Mouse (Mus musculus): ENCODE results near the gene Cd37. TPM values are rescaled to one million over a fixed set of nuclear protein-coding genes. Genes with fewer than 3 reads are reported as not detected.

The Cd37 gene
- polyA plus RNA-seq, 1 experiment from 2014 or later = 1.5 TPM

- no peak overlapping the region for H3K4me2 ChIP-seq (replicated peaks)
- H3K9ac ChIP-seq (replicated peaks) = no peak overlapping the region
- WGBS = 72% methylated on average over 5 of the region's 5 CpGs
- no peak overlapping the region for H3K27ac ChIP-seq
- H3K27me3 ChIP-seq = peaks cover 30% of the 10 kb centered on the region
- no peaks in the 10 kb centered on the region for H3K9me3 ChIP-seq
- no peak for ATAC-seq
- no peak overlapping the region for H3K4me3 ChIP-seq (replicated peaks)
- H3K4me1 ChIP-seq (replicated peaks) = peaks cover 32% of the 10 kb centered on the region
- 0 out of 2 replicates have a peak, but pooled peaks cover 1% of the 10 kb centered on the region for H3K36me3 ChIP-seq
These were observed 25.2 kb downstream of the Cd37 start for GRCm38 (mm10) chr7:45213708-45214107.

- Histone ChIP-seq H3K9ac (replicated peaks) (no peak overlapping the region), H3K27ac (no peak overlapping the region), H3K36me3 (no peaks in the 10 kb centered on the region), H3K4me3 (replicated peaks) (no peak overlapping the region), H3K4me2 (replicated peaks) (no peak overlapping the region), H3K9me3 (no peaks in the 10 kb centered on the region), H3K27me3 (peaks cover 33% of the 10 kb centered on the region), H3K4me1 (replicated peaks) (peaks cover 21% of the 10 kb centered on the region)
- 77% methylated on average over 7 of the region's 7 CpGs for WGBS
- no peak for ATAC-seq
These were observed 26.6 kb downstream of the Cd37 start for GRCm38 (mm10) chr7:45212356-45212755.

GRCm38 (mm10) chr7:45211851-45212251 lies 27.1 kb downstream of the Cd37 start, which contains the start of gene Dkkl1:
Gene Dkkl1 (minus strand): TSS chr7:45212147.
- no peaks in the 10 kb centered on the region for H3K36me3 ChIP-seq
- H3K9ac ChIP-seq (replicated peaks) = no peak within 1 kb of the TSS
- no peak within 1 kb of the TSS for H3K27ac ChIP-seq
- H3K4me2 ChIP-seq (replicated peaks) = peak within 1 kb of the TSS; percentile 29
- no peak for ATAC-seq
- no peaks in the 10 kb centered on the region for H3K9me3 ChIP-seq
- no peak within 1 kb of the TSS for H3K4me3 ChIP-seq (replicated peaks)
- H3K4me1 ChIP-seq (replicated peaks) = peaks cover 16% of the 10 kb centered on the region
- peaks cover 33% of the 10 kb centered on the region for H3K27me3 ChIP-seq
- WGBS = 7% methylated on average over 17 of the region's 17 CpGs

- no peaks in the 10 kb centered on the region for H3K9me3 ChIP-seq
- no peaks in the 10 kb centered on the region for H3K36me3 ChIP-seq
- no peak overlapping the region for H3K27ac ChIP-seq
- no peak overlapping the region; the same call in 1 of the 2 replicates for H3K4me2 ChIP-seq (replicated peaks)
- peaks cover 33% of the 10 kb centered on the region for H3K27me3 ChIP-seq
- no peak overlapping the region for H3K9ac ChIP-seq (replicated peaks)
- ATAC-seq = no peak
- no peak overlapping the region for H3K4me3 ChIP-seq (replicated peaks)
- peaks cover 8% of the 10 kb centered on the region for H3K4me1 ChIP-seq (replicated peaks)
- 83% methylated on average over 10 of the region's 10 CpGs for WGBS
These were observed 27.8 kb downstream of the Cd37 start for GRCm38 (mm10) chr7:45211070-45211469.

GRCm38 (mm10) chr7:45208260-45208659 lies 30.7 kb downstream of the Cd37 start:
- H3K36me3 ChIP-seq = no peaks in the 10 kb centered on the region
- WGBS = 82% methylated on average over 6 of the region's 6 CpGs
- no peak overlapping the region for H3K9ac ChIP-seq (replicated peaks)
- H3K4me1 ChIP-seq (replicated peaks) = 0 out of 2 replicates have a peak, but pooled peaks cover 3% of the 10 kb centered on the region
- peaks cover 36% of the 10 kb centered on the region for H3K27me3 ChIP-seq
- H3K4me2 ChIP-seq (replicated peaks) = no peak overlapping the region
- no peak for ATAC-seq
- H3K9me3 ChIP-seq = no peaks in the 10 kb centered on the region
- H3K27ac ChIP-seq = no peak overlapping the region
- H3K4me3 ChIP-seq (replicated peaks) = no peak overlapping the region

- peak within 1 kb of the TSS; percentile 48 for H3K4me3 ChIP-seq (replicated peaks)
- H3K9ac ChIP-seq (replicated peaks) = peak within 1 kb of the TSS; percentile 70
- H3K27ac ChIP-seq = peak within 1 kb of the TSS; percentile 83
- H3K36me3 ChIP-seq = no peaks in the 10 kb centered on the region
- WGBS = 8% methylated on average over 44 of the region's 44 CpGs
- H3K4me2 ChIP-seq (replicated peaks) = peak within 1 kb of the TSS; percentile 57
- H3K9me3 ChIP-seq = no peaks in the 10 kb centered on the region
- ATAC-seq = peak; percentile 97
- H3K27me3 ChIP-seq = peaks cover 20% of the 10 kb centered on the region
- 0 out of 2 replicates have a peak, but pooled peaks cover 3% of the 10 kb centered on the region for H3K4me1 ChIP-seq (replicated peaks)
These were observed 34.4 kb downstream of the Cd37 start, which contains the start of gene Ccdc155 for GRCm38 (mm10) chr7:45204380-45205143. Gene Ccdc155 (minus strand): TSS chr7:45204892.

GRCm38 (mm10) chr7:45202654-45203053 lies 36.3 kb downstream of the Cd37 start:
- H3K27me3 ChIP-seq = peaks cover 19% of the 10 kb centered on the region
- no peaks in the 10 kb centered on the region for H3K9me3 ChIP-seq
- peaks cover 10% of the 10 kb centered on the region; the same call in 1 of the 2 replicates for H3K4me1 ChIP-seq (replicated peaks)
- no peak for ATAC-seq
- H3K27ac ChIP-seq = no peak overlapping the region
- no peak overlapping the region for H3K9ac ChIP-seq (replicated peaks)
- no peak overlapping the region for H3K4me2 ChIP-seq (replicated peaks)
- H3K36me3 ChIP-seq = no peaks in the 10 kb centered on the region
- WGBS = 64% methylated on average over 10 of the region's 10 CpGs
- H3K4me3 ChIP-seq (replicated peaks) = no peak overlapping the region

GRCm38 (mm10) chr7:45198961-45199360 lies 40.0 kb downstream of the Cd37 start:
- H3K4me3 ChIP-seq (replicated peaks) = no peak overlapping the region
- 0 out of 2 replicates have a peak overlapping the region, but pooled peaks have one; percentile 25 for H3K9ac ChIP-seq (replicated peaks)
- WGBS = 89% methylated on average over 11 of the region's 11 CpGs
- H3K4me2 ChIP-seq (replicated peaks) = no peak overlapping the region
- ATAC-seq = no peak
- no peak overlapping the region for H3K27ac ChIP-seq
- peaks cover 13% of the 10 kb centered on the region; the same call in 1 of the 2 replicates for H3K4me1 ChIP-seq (replicated peaks)
- no peaks in the 10 kb centered on the region for H3K9me3 ChIP-seq
- no peaks in the 10 kb centered on the region for H3K36me3 ChIP-seq
- peaks cover 20% of the 10 kb centered on the region for H3K27me3 ChIP-seq

GRCm38 (mm10) chr7:45198435-45198834 lies 40.5 kb downstream of the Cd37 start:
- Histone ChIP-seq H3K4me3 (replicated peaks) (no peak overlapping the region), H3K4me1 (replicated peaks) (peaks cover 13% of the 10 kb centered on the region; the same call in 1 of the 2 replicates), H3K9me3 (no peaks in the 10 kb centered on the region), H3K36me3 (no peaks in the 10 kb centered on the region), H3K27ac (no peak overlapping the region), H3K9ac (replicated peaks) (peak overlapping the region; percentile 25; the same call in 1 of the 2 replicates), H3K4me2 (replicated peaks) (no peak overlapping the region), H3K27me3 (peaks cover 21% of the 10 kb centered on the region)
- 10% methylated on average over 5 of the region's 5 CpGs for WGBS
- ATAC-seq = peak; percentile 70

GRCm38 (mm10) chr7:45196994-45197393 lies 41.9 kb downstream of the Cd37 start:
- no peak for ATAC-seq
- 76% methylated on average over 5 of the region's 5 CpGs for WGBS
- no peak overlapping the region for H3K4me3 ChIP-seq (replicated peaks)
- no peak overlapping the region; the same call in 1 of the 2 replicates for H3K9ac ChIP-seq (replicated peaks)
- peaks cover 15% of the 10 kb centered on the region for H3K4me1 ChIP-seq (replicated peaks)
- H3K27ac ChIP-seq = no peak overlapping the region
- no peaks in the 10 kb centered on the region for H3K36me3 ChIP-seq
- no peak overlapping the region for H3K4me2 ChIP-seq (replicated peaks)
- peaks cover 12% of the 10 kb centered on the region for H3K27me3 ChIP-seq
- H3K9me3 ChIP-seq = no peaks in the 10 kb centered on the region

GRCm38 (mm10) chr7:45196176-45196535 lies 42.8 kb downstream of the Cd37 start:
- Histone ChIP-seq H3K36me3 (no peaks in the 10 kb centered on the region), H3K9ac (replicated peaks) (no peak overlapping the region)
- 75% methylated on average over 4 of the region's 4 CpGs for WGBS

GRCm38 (mm10) chr7:45195341-45196175 lies 43.4 kb downstream of the Cd37 start:
- no peak for ATAC-seq
- no peaks in the 10 kb centered on the region for H3K9me3 ChIP-seq
- no peak overlapping the region for H3K9ac ChIP-seq (replicated peaks)
- no peak overlapping the region for H3K4me3 ChIP-seq (replicated peaks)
- H3K27ac ChIP-seq = no peak overlapping the region
- peaks cover 11% of the 10 kb centered on the region for H3K27me3 ChIP-seq
- no peak overlapping the region for H3K4me2 ChIP-seq (replicated peaks)
- peaks cover 18% of the 10 kb centered on the region for H3K4me1 ChIP-seq (replicated peaks)
- H3K36me3 ChIP-seq = no peaks in the 10 kb centered on the region
- WGBS = 63% methylated on average over 13 of the region's 13 CpGs

More at GRCm38 (mm10) chr7:45196176-45196535, 42.8 kb downstream of the Cd37 start:
- Histone ChIP-seq H3K4me1 (replicated peaks) (peaks cover 18% of the 10 kb centered on the region), H3K27me3 (peaks cover 12% of the 10 kb centered on the region), H3K27ac (no peak overlapping the region), H3K4me3 (replicated peaks) (no peak overlapping the region), H3K9me3 (no peaks in the 10 kb centered on the region), H3K4me2 (replicated peaks) (no peak overlapping the region)
- no peak for ATAC-seq

Data from midbrain, embryonic 13.5 days (tissue).